Mouse (Mus musculus) embryonic facial prominence, embryonic 13.5 days (tissue): ENCODE results near the gene Vps13a. TPM values are rescaled to one million over a fixed set of nuclear protein-coding genes. Genes with fewer than 3 reads are reported as not detected.

Experiments used
- ATAC-seq: fragments of 200-750 bp; cut with Nextera tagmentation; 2 replicates; pipeline ENCODE4 v1.8.0; 2017; ENCODE audit warnings: low read depth; ENCODE audit not compliant: insufficient number of reproducible peaks, insufficient read depth, low FRiP score, low TSS enrichment
- H3K27ac ChIP-seq: fragments of 300-500 bp; sonication (generic); 2 replicates; pipeline ENCODE4 v1.5.1; 2015; ENCODE audit warnings: moderate library complexity, mild to moderate bottlenecking, inconsistent platforms
- H3K27me3 ChIP-seq: fragments of 300-500 bp; sonication (generic); 2 replicates; pipeline ENCODE4 v1.6.1; 2015; ENCODE audit warnings: mild to moderate bottlenecking, inconsistent platforms
- H3K36me3 ChIP-seq: fragments of 300-500 bp; sonication (generic); 2 replicates; pipeline ENCODE4 v1.6.1; 2015; ENCODE audit warnings: mild to moderate bottlenecking, inconsistent platforms
- H3K4me1 ChIP-seq: fragments of 300-500 bp; sonication (generic); 2 replicates; pipeline ENCODE4 v1.6.1; 2015; ENCODE audit warnings: inconsistent platforms
- H3K4me2 ChIP-seq: fragments of 300-500 bp; sonication (generic); 2 replicates; pipeline ENCODE4 v1.6.1; 2015; ENCODE audit warnings: moderate library complexity, mild to moderate bottlenecking, inconsistent platforms
- H3K4me3 ChIP-seq: fragments of 300-500 bp; sonication (generic); 2 replicates; pipeline ENCODE4 v1.5.1; 2015; ENCODE audit warnings: mild to moderate bottlenecking, inconsistent platforms
- H3K9ac ChIP-seq: fragments of 300-500 bp; sonication (generic); 2 replicates; pipeline ENCODE4 v1.6.1; 2015; ENCODE audit warnings: mild to moderate bottlenecking, inconsistent platforms
- H3K9me3 ChIP-seq: fragments of 300-500 bp; sonication (generic); 2 replicates; pipeline ENCODE4 v1.6.1; 2016; ENCODE audit warnings: inconsistent platforms
- WGBS: fragments of 180-500 bp; shearing (Covaris S2); methylation state at CpG from one replicate; pipeline ENCODE4 v1.1.7; 2015; ENCODE audit warnings: mixed read lengths; 5-methylcytosine and 5-hydroxymethylcytosine counted together
- polyA plus RNA-seq: library from polyadenylated mRNA; unstranded; fragments of >200 nt; fragmentation: Nextera tagmentation; extraction: Ambion mirVana; gene quantifications from 2 replicates; pipeline ENCODE4 v1.2.1, GENCODE M21; 2015

The Vps13a gene
- polyA plus RNA-seq, 1 experiment from 2014 or later: 9.0 TPM

DNA sequence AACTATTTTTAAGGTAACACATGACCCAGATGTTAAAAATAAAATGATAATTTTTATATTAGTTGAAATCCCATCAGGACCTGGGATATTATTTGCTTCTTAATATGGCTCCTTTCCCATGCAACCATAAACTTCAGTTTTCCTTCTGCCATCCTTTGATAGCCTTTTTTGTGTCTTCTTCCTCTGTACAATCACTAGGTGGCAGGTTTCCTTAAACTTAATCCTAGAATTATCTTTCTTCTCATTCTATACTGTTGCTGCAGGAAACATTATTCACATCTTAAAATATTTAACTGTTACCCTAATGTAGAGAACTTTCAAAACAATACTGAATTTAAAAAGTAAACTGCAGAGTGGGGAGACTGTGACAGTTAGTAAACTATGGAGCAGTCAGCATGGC is 24.9 kb downstream of the Vps13a start:
- no peak for ATAC-seq
- H3K9me3 ChIP-seq: no peaks in the 10 kb centered on the region
- H3K4me1 ChIP-seq: no peaks in the 10 kb centered on the region
- H3K4me3 ChIP-seq: no peak overlapping the region
- H3K27me3 ChIP-seq: no peaks in the 10 kb centered on the region
- H3K27ac ChIP-seq: no peak overlapping the region
- no peak overlapping the region for H3K4me2 ChIP-seq
- no peaks in the 10 kb centered on the region for H3K36me3 ChIP-seq
- no peak overlapping the region for H3K9ac ChIP-seq

DNA sequence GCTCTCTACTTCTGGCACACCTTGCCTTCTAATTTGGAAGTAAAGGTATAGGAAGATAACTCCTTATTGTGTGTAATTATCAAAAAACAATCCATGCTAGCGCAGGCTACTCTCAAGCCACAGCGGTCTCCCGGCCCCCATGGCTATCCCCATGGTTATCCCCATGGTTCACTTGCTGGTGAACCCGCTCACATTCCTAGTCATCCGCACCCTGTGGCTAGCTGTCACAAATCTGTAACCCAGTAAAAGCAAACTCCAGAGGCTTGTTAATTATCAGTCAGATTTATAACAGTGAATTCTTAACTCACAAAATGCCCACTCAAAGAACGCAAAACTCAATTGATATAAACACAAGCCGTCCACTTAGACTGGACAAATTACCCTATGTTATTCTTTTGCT is 25.5 kb downstream of the Vps13a start:
- no peak overlapping the region for H3K9ac ChIP-seq
- ATAC-seq: no peak
- no peak overlapping the region for H3K4me2 ChIP-seq
- no peaks in the 10 kb centered on the region for H3K36me3 ChIP-seq
- H3K27ac ChIP-seq: no peak overlapping the region
- 91% methylated on average over 7 of the region's 7 CpGs for WGBS
- no peak overlapping the region for H3K4me3 ChIP-seq
- no peaks in the 10 kb centered on the region for H3K27me3 ChIP-seq
- H3K9me3 ChIP-seq: no peaks in the 10 kb centered on the region
- no peaks in the 10 kb centered on the region for H3K4me1 ChIP-seq

DNA sequence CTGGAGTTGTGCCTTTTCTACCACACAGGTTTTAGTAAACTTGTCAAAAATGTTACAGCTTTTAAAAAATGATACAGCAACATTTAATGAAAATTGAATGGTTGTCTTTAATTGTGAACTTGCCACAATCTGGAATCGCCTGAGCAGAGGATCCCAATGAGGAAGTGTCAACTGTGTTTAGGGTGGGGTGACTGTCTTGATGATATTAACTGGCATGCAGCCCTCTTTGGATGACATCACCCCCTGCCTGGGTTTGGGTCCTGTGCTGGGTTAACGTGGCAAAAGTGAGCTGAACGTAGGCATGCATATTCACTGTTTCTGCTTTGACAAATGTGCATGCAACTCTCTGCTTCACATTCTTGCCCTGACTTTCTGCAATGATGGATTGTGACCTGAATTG is 27.6 kb downstream of the Vps13a start:
- Histone ChIP-seq H3K4me3 (no peak overlapping the region), H3K27ac (no peak overlapping the region), H3K4me2 (no peak overlapping the region), H3K9ac (no peak overlapping the region), H3K4me1 (no peaks in the 10 kb centered on the region), H3K36me3 (no peaks in the 10 kb centered on the region), H3K27me3 (no peaks in the 10 kb centered on the region), H3K9me3 (no peaks in the 10 kb centered on the region)
- no peak for ATAC-seq
- WGBS: 84% methylated on average over 3 of the region's 3 CpGs

DNA sequence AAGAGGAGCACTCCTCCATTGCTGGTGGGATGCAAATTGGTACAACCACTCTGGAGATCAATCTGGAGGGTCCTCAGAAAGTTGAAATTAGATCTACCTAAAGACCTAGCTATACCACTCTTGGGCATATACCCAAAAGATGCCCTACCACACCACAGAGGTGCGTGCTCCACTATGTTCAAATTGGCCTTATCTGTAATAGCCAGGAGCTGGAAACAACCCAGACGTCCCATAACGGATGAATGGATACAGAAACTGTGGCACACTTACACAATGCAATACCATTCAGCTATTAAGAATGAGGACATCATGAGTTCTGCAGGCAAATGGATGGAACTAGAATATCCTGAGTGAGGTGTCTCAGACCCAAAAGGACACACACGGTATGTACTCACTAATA is 43.9 kb downstream of the Vps13a start:
- Histone ChIP-seq H3K36me3 (no peaks in the 10 kb centered on the region), H3K27me3 (no peaks in the 10 kb centered on the region), H3K9ac (no peak overlapping the region), H3K9me3 (no peaks in the 10 kb centered on the region), H3K4me1 (no peaks in the 10 kb centered on the region), H3K4me2 (no peak overlapping the region), H3K27ac (no peak overlapping the region), H3K4me3 (no peak overlapping the region)
- no peak for ATAC-seq
- 87% methylated on average over 4 of the region's 4 CpGs for WGBS

DNA sequence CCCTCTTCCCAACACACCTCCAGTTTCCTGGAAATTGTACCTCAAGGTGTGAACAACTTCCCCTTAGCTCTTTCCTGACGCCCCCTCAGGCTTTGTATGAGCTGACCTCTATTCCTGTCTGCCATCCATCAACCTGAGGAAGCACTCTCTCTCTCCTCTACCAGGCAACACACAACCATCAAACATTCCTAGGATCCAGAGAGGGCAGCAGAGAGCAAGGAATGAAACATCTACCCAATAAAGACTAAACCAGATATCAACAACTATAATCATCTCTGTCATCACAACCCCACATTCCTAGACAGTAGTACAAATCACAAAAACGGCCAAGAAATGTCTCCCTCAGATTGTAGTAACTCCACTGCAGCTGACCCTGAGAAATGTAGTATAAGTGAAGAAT is 52.0 kb downstream of the Vps13a start:
- H3K27ac ChIP-seq: no peak overlapping the region
- no peak for ATAC-seq
- no peaks in the 10 kb centered on the region for H3K9me3 ChIP-seq
- H3K4me3 ChIP-seq: no peak overlapping the region
- no peaks in the 10 kb centered on the region for H3K4me1 ChIP-seq
- no peak overlapping the region for H3K9ac ChIP-seq
- WGBS: 54% methylated on average over 2 of the region's 2 CpGs
- no peak overlapping the region for H3K4me2 ChIP-seq
- no peaks in the 10 kb centered on the region for H3K36me3 ChIP-seq
- no peaks in the 10 kb centered on the region for H3K27me3 ChIP-seq

DNA sequence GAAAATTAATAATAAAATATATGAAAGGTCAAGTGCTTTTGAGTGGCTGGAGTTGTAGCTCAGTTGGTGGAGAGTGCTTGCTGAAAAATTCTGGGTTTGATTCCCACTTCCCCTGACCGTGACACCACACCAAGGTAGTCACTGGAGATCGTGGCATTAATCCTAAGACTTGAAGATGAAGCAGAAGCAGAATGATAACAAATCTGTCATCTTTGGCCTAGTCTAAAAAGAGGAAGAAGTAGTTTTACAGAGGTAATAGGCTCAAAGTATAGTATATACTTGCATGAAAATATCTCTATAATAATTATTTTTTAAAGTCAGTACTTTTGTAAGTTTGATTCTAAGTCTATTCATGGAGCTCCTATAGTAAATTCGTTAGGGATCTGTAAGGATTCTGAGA is 65.5 kb downstream of the Vps13a start:
- H3K27ac ChIP-seq: no peak overlapping the region
- H3K9ac ChIP-seq: no peak overlapping the region
- H3K4me3 ChIP-seq: no peak overlapping the region
- H3K4me2 ChIP-seq: no peak overlapping the region
- H3K4me1 ChIP-seq: no peaks in the 10 kb centered on the region
- H3K36me3 ChIP-seq: peaks cover 5% of the 10 kb centered on the region; the same call in 1 of the 2 replicates
- 0 out of 2 replicates have a peak, but pooled peaks cover 5% of the 10 kb centered on the region for H3K9me3 ChIP-seq
- no peak for ATAC-seq
- no peaks in the 10 kb centered on the region for H3K27me3 ChIP-seq
- 93% methylated on average over 3 of the region's 3 CpGs for WGBS

DNA sequence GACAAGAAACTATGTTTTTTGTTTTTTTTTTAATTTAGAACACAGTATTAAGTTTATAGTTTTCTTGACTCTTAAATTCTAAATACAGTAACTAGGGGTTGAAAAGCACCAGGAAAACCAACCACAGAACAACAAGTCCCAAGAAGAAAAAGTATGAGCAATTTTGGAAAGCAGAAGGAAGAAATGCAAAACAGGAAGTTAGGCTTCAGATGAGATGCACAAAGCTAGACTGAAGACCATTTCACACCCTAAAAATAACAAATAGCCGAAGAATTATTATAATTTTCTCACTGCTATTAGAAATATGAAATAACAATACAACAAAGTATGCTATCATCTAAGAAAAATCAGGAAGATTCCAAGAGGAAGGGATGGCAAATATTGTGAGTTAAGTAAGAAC is 78.9 kb downstream of the Vps13a start:
- H3K36me3 ChIP-seq: no peaks in the 10 kb centered on the region
- no peak overlapping the region for H3K27ac ChIP-seq
- no peaks in the 10 kb centered on the region for H3K27me3 ChIP-seq
- H3K9ac ChIP-seq: no peak overlapping the region
- no peak overlapping the region for H3K4me2 ChIP-seq
- ATAC-seq: no peak
- no peaks in the 10 kb centered on the region for H3K9me3 ChIP-seq
- 84% methylated on average over 1 of the region's 1 CpGs for WGBS
- no peaks in the 10 kb centered on the region for H3K4me1 ChIP-seq
- no peak overlapping the region for H3K4me3 ChIP-seq

DNA sequence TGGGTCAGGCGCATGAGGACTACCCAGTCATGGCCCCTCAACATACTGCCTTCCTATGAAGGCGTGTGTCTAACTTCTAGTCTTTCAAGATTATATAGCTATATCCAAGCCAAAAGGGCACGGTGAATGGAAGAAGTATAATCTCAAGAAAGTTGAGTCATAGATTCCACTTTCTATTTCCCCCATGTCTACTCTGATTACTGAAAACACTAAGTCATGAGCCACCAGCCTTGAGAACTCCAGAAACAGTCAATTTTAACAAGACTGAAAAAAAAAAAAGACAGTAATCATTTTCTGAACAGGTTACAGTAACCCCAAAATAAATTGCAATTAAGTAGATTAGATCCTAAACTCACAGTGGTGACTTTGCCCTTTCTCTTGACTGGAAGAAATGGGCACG is 95.8 kb downstream of the Vps13a start:
- no peak for ATAC-seq
- Histone ChIP-seq H3K4me3 (no peak overlapping the region), H3K9me3 (no peaks in the 10 kb centered on the region), H3K27me3 (no peaks in the 10 kb centered on the region), H3K4me1 (no peaks in the 10 kb centered on the region), H3K9ac (no peak overlapping the region), H3K4me2 (no peak overlapping the region), H3K36me3 (no peaks in the 10 kb centered on the region), H3K27ac (no peak overlapping the region)
- WGBS: 91% methylated on average over 4 of the region's 4 CpGs

DNA sequence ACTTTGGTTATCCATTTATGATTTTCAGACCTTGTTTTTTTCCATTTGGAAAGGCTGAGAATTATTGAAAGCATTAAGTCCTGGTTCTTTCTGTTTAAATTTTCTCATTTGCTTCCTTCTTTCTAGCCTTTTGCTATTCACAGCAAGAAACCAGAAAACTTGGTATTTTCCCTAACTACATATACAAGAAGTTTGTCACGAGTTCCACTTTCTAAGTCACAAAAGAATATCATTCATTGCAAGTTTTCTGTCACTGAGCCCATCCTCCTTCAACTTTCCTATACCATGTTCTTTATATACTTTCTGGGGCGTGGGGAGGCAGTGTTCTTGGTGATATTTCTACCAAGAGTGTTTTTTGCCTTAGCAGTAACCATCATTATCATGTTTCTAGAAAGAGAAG is 96.5 kb downstream of the Vps13a start:
- ATAC-seq: no peak
- no peaks in the 10 kb centered on the region for H3K27me3 ChIP-seq
- WGBS: 85% methylated on average over 2 of the region's 2 CpGs
- no peak overlapping the region for H3K27ac ChIP-seq
- H3K4me3 ChIP-seq: no peak overlapping the region
- H3K9ac ChIP-seq: no peak overlapping the region
- no peak overlapping the region for H3K4me2 ChIP-seq
- H3K9me3 ChIP-seq: no peaks in the 10 kb centered on the region
- H3K36me3 ChIP-seq: no peaks in the 10 kb centered on the region
- H3K4me1 ChIP-seq: no peaks in the 10 kb centered on the region

DNA sequence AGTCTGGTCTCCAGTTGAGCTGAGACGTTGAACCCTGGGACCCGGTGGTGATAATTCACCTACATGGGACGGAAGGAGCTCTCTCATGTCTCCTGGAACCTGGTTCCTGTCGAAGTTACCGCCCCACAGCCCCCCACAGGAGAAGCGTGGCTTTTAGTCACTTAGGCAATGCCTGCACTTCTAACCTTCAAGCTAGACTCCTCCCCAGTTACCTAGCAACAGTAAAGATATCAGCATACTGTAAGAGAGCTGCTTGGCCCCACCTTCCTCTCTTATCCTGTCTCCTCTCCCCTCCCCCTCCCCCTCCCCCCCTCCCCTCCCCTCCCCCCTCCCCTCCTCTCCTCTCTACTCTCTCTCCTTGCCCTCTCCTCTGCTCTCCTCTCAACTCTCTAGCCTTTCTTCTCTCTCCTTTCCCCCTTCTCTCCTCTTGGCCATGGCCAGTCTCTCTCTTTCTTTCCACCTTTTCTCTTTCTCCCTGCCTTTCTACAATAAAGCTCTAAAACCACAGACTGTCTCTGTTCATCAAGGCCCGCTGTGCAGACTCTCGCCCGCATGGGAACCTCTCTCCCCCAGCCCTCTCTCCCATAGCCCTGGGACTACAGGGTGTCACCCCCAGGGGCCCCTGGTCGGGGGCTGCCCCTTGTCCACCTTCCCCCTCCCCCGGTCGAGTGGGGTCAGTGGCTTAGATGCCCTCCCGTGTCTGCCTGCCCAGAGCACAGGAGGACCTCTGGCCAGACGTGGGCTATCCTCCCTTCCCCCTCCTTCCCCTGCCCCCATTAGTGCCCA is 154.9 kb downstream of the Vps13a start:
- Histone ChIP-seq H3K27ac (no peak overlapping the region), H3K9me3 (no peaks in the 10 kb centered on the region), H3K36me3 (no peaks in the 10 kb centered on the region), H3K4me1 (no peaks in the 10 kb centered on the region), H3K27me3 (no peaks in the 10 kb centered on the region), H3K9ac (no peak overlapping the region), H3K4me2 (no peak overlapping the region), H3K4me3 (no peak overlapping the region)
- WGBS: 26% methylated on average over 14 of the region's 14 CpGs
- ATAC-seq: no peak

DNA sequence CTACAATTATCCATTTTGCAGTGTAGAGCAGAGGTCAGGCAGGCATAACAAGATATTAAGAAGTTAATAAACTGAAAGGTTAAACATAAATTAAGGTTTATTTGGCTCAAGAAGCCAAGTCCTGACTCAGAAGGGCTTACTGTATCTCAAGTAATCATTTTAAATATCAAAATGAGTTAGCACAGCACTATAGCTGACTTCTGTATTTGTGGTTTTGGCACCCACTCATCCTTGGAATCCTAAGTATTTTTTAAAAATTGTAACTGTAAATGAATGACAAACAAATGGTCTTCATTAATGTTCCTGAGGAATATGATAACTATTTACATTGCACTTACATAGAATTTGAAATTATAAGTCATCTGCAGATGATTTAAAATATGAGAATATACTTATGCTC is 155.7 kb downstream of the Vps13a start:
- Histone ChIP-seq H3K27me3 (no peaks in the 10 kb centered on the region), H3K9me3 (no peaks in the 10 kb centered on the region), H3K4me3 (no peak overlapping the region), H3K4me2 (no peak overlapping the region), H3K27ac (no peak overlapping the region), H3K4me1 (no peaks in the 10 kb centered on the region), H3K36me3 (no peaks in the 10 kb centered on the region), H3K9ac (no peak overlapping the region)
- ATAC-seq: no peak

DNA sequence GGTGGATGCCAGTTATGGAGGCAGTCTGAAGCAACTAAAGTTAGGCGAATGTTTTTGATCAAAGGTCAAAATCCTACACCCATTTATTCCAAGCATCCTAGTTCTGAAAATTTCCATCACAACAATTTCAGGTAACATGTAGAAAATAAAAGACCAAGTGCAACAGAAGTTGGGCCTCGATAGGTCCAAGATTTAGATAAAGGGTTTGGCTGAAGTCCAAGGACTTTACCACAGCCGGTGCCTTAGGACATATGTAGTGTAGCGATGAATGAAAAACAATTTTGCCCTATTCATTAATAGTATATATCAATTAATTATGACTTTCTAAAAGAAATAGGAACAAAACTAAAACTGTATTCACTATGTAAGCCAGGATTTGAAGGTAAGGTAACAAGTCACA is 157.6 kb downstream of the Vps13a start:
- no peak overlapping the region for H3K4me2 ChIP-seq
- no peak overlapping the region for H3K4me3 ChIP-seq
- no peak for ATAC-seq
- H3K27me3 ChIP-seq: no peaks in the 10 kb centered on the region
- 84% methylated on average over 4 of the region's 4 CpGs for WGBS
- no peaks in the 10 kb centered on the region for H3K9me3 ChIP-seq
- H3K36me3 ChIP-seq: no peaks in the 10 kb centered on the region
- no peak overlapping the region for H3K27ac ChIP-seq
- no peak overlapping the region for H3K9ac ChIP-seq
- H3K4me1 ChIP-seq: no peaks in the 10 kb centered on the region
